Mouse (Mus musculus): ENCODE measurements around the gene Eps8.

DNA sequence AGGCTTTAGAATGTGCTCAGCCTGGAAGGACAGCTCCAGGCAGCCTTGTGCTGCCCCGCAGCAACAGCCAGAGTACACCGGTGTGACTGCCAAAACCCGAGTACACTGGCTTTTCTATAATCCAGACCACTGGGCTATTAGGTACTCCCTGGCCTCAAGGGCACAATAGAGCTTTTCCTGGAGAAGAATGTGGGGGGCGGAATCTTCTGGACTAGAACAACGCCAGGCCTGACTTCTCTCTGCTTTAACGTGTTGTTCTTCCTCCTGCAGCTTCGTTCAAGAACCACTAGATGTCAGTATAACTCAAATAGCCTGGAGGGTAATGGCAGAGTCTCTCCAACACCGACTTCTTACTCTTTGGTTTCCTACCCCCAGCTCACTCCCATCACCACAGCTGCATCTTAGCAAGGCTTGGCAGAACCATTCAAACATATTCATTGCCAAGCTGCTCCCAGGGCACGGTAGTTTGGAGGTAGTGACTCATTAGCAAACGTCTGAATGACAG is 199.1 kb downstream of the Eps8 start:
- no peak for TF ChIP-seq POLR2A (IDR thresholded peaks at IDR 0.05; ENCODE audit: extremely low read depth, insufficient read depth, low read length)
- TF ChIP-seq CTCF (IDR thresholded peaks at IDR 0.05; ENCODE audit: extremely low read depth, insufficient read depth, low read length) = peak; percentile 89

Measured in cortical plate, adult 2 months (tissue).